Mouse (Mus musculus) ES-E14 (cell line): Measurements from ENCODE around the gene Bach2. TPM values are rescaled to one million over a fixed set of nuclear protein-coding genes. Genes with fewer than 3 reads are reported as not detected.

Experiments used
- DNase-seq: peaks from one replicate; pipeline ENCODE4 v3.0.0-alpha.2; 2013; ENCODE audit warnings: low read depth, low spot score
- H3K27ac ChIP-seq: 2 replicates; pipeline ENCODE4 v1.5.1; 2012; ENCODE audit warnings: low read depth, mild to moderate bottlenecking, low read length, moderate library complexity, mixed read lengths; ENCODE audit not compliant: poor library complexity, insufficient read depth, severe bottlenecking
- H3K36me3 ChIP-seq: 2 replicates; pipeline ENCODE4 v1.6.1; 2012; ENCODE audit warnings: mild to moderate bottlenecking, low read length, moderate library complexity, mixed read lengths; ENCODE audit not compliant: control insufficient read depth, poor library complexity, insufficient read depth, severe bottlenecking
- H3K4me1 ChIP-seq, 2 experiments: fragments of 150-350 bp in 1 of 2; sonication (generic) in 1 of 2; 2 replicates each; pipeline ENCODE4 v1.6.1; 2012; ENCODE audit warnings: low read length in 2 of 2, mild to moderate bottlenecking in 1 of 2, mixed read lengths in 1 of 2; ENCODE audit not compliant: control insufficient read depth in 2 of 2, insufficient read depth in 2 of 2, poor library complexity in 1 of 2
- H3K4me3 ChIP-seq, 2 experiments: fragments of 150-350 bp in 1 of 2; sonication (generic) in 1 of 2; 2 replicates each; pipeline ENCODE4 v1.5.1; 2012; ENCODE audit warnings: low read length in 2 of 2, low read depth in 1 of 2, mild to moderate bottlenecking in 1 of 2, mixed read lengths in 1 of 2; ENCODE audit not compliant: insufficient read depth in 1 of 2, poor library complexity in 1 of 2, severe bottlenecking in 1 of 2
- H3K9ac ChIP-seq: 2 replicates; pipeline ENCODE4 v1.6.1; 2012; ENCODE audit warnings: low read depth, mild to moderate bottlenecking, low read length, mixed read lengths; ENCODE audit not compliant: poor library complexity, insufficient read depth, severe bottlenecking
- H3K9me3 ChIP-seq: fragments of 150-350 bp; sonication (generic); 2 replicates; pipeline ENCODE4 v1.6.1; 2012; ENCODE audit warnings: low read depth, mild to moderate bottlenecking, low read length; ENCODE audit not compliant: control insufficient read depth, insufficient read depth
- CHD2 ChIP-seq: IDR thresholded peaks from 2 replicates; pipeline ENCODE4 v1.6.1; 2014; ENCODE audit warnings: mild to moderate bottlenecking, low read depth, low read length, inconsistent platforms
- HCFC1 ChIP-seq: IDR thresholded peaks from 2 replicates; pipeline ENCODE4 v1.6.1; 2012; ENCODE audit warnings: low read length, inconsistent platforms, borderline replicate concordance; ENCODE audit not compliant: insufficient read depth
- MAFK ChIP-seq: IDR thresholded peaks from 2 replicates; pipeline ENCODE4 v1.6.1; 2014; ENCODE audit warnings: mild to moderate bottlenecking, low read depth, low read length, inconsistent platforms; ENCODE audit not compliant: insufficient read depth
- ZC3H11A ChIP-seq: IDR thresholded peaks from 2 replicates; pipeline ENCODE4 v1.6.1; 2012; ENCODE audit warnings: low read depth, mild to moderate bottlenecking, inconsistent platforms, low read length, borderline replicate concordance
- ZNF384 ChIP-seq: IDR thresholded peaks from 2 replicates; pipeline ENCODE4 v1.6.1; 2012; ENCODE audit warnings: low read depth, low read length, inconsistent platforms
- in situ Hi-C, 2 experiments: fragments of 600-800 bp; cut with MboI; formaldehyde crosslinking; loops; one replicate each; pipeline ENCODE4 v1.15.1; 2025; ENCODE audit warnings: low sequenced_read_pairs in 2 of 2, inconsistent platforms in 1 of 2; ENCODE audit not compliant: unreplicated experiment in 2 of 2
- total RNA-seq: library from RNA; depleted of rRNA; stranded (reverse); fragments of 300-350 nt; gene quantifications from 2 replicates; pipeline ENCODE4 v1.2.3, GENCODE M21; 2012

Bach2 gene
- total RNA-seq, 1 experiment = 3.3 TPM

- TF ChIP-seq MAFK = no peak
- TF ChIP-seq ZNF384 = no peak
- no peak for TF ChIP-seq HCFC1
- TF ChIP-seq ZC3H11A = no peak
- TF ChIP-seq CHD2 = no peak
- Histone ChIP-seq H3K9me3 (no peaks in the 10 kb centered on the region), H3K4me3 (no peak overlapping the region), H3K27ac (no peak overlapping the region), H3K4me1 (peaks cover 1 to 2% of the 10 kb centered on the region in 2 experiments; a peak in 1 of 4 replicates), H3K9ac (no peak overlapping the region), H3K36me3 (no peaks in the 10 kb centered on the region)
- no peak for DNase-seq
- in situ Hi-C loops = no loop called here
Observed at GRCm38 (mm10) chr4:32244092-32244745, 5.6 kb downstream of the Bach2 start.

- Histone ChIP-seq H3K4me1 (peaks cover 0 to 7% of the 10 kb centered on the region in 2 experiments; a peak in 1 of 4 replicates), H3K9ac (no peak overlapping the region), H3K4me3 (no peak overlapping the region), H3K36me3 (no peaks in the 10 kb centered on the region), H3K27ac (no peak overlapping the region), H3K9me3 (no peaks in the 10 kb centered on the region)
- no peak for DNase-seq
- in situ Hi-C loops = no loop called here
- TF ChIP-seq ZC3H11A = no peak
- no peak for TF ChIP-seq ZNF384
- TF ChIP-seq MAFK = no peak
Observed at GRCm38 (mm10) chr4:32245586-32245985, 7.0 kb downstream of the Bach2 start.

GRCm38 (mm10) chr4:32246020-32246419, 7.4 kb downstream of the Bach2 start:
- no peak for DNase-seq
- in situ Hi-C loops = no loop called here

GRCm38 (mm10) chr4:32246801-32247200, 8.2 kb downstream of the Bach2 start:
- in situ Hi-C loops = no loop called here
- no peak for DNase-seq
- no peaks in the 10 kb centered on the region for H3K36me3 ChIP-seq
- peaks cover 0 to 11% of the 10 kb centered on the region in 2 experiments; a peak in 1 of 4 replicates for H3K4me1 ChIP-seq
- no peak overlapping the region for H3K27ac ChIP-seq
- no peak overlapping the region for H3K9ac ChIP-seq
- TF ChIP-seq HCFC1 (no peak), ZC3H11A (no peak), ZNF384 (no peak), MAFK (no peak), CHD2 (no peak)
- no peak overlapping the region for H3K4me3 ChIP-seq
- H3K9me3 ChIP-seq = no peaks in the 10 kb centered on the region

More at GRCm38 (mm10) chr4:32246020-32246419, 7.4 kb downstream of the Bach2 start:
- Histone ChIP-seq H3K9me3 (no peaks in the 10 kb centered on the region), H3K4me1 (peaks cover 0 to 7% of the 10 kb centered on the region in 2 experiments; a peak in 1 of 4 replicates), H3K27ac (no peak overlapping the region), H3K9ac (no peak overlapping the region), H3K36me3 (no peaks in the 10 kb centered on the region), H3K4me3 (no peak overlapping the region)
- no peak for TF ChIP-seq MAFK
- TF ChIP-seq ZC3H11A = no peak
- no peak for TF ChIP-seq HCFC1
- no peak for TF ChIP-seq CHD2
- TF ChIP-seq ZNF384 = no peak
